Mouse (Mus musculus) spleen, adult 2 months (tissue): ENCODE measurements around the gene Znhit3. TPM values are rescaled to one million over a fixed set of nuclear protein-coding genes. Genes with fewer than 3 reads are reported as not detected.

ENCODE experiments used
- DNase-seq, 2 experiments: peaks; one replicate each; pipeline versions ENCODE4 v3.0.0 to v3.0.0-alpha.2; 2012 to 2021; ENCODE audit warnings: low spot score in 2 of 2, low read depth in 1 of 2
- H3K27ac ChIP-seq: fragments of 200-500 bp; 2 replicates; pipeline ENCODE4 v1.5.1; 2012; ENCODE audit warnings: low read length, inconsistent platforms; ENCODE audit not compliant: insufficient read depth
- H3K27me3 ChIP-seq: fragments of 200-500 bp; 2 replicates; pipeline ENCODE4 v1.6.1; 2012; ENCODE audit warnings: mild to moderate bottlenecking, moderate library complexity, low read length, inconsistent platforms; ENCODE audit not compliant: control insufficient read depth, insufficient read depth
- H3K36me3 ChIP-seq: fragments of 200-500 bp; 2 replicates; pipeline ENCODE4 v1.6.1; 2012; ENCODE audit warnings: mild to moderate bottlenecking, low read length, inconsistent platforms; ENCODE audit not compliant: control insufficient read depth, insufficient read depth
- H3K4me1 ChIP-seq: fragments of 200-500 bp; 2 replicates; pipeline ENCODE4 v1.6.1; 2011; ENCODE audit warnings: inconsistent platforms; ENCODE audit not compliant: control insufficient read depth, insufficient read depth, insufficient read length
- H3K4me3 ChIP-seq: fragments of 200-500 bp; 2 replicates; pipeline ENCODE4 v1.5.1; 2011; ENCODE audit warnings: mild to moderate bottlenecking, inconsistent platforms; ENCODE audit not compliant: insufficient read depth, insufficient read length; ENCODE audit errors: extremely low read depth
- CTCF ChIP-seq: fragments of 200-500 bp; IDR thresholded peaks from 2 replicates; pipeline ENCODE4 v1.5.1; 2011; ENCODE audit warnings: mild to moderate bottlenecking, inconsistent platforms; ENCODE audit not compliant: insufficient read depth, insufficient read length, insufficient replicate concordance; ENCODE audit errors: extremely low read depth
- POLR2A ChIP-seq: fragments of 200-500 bp; IDR thresholded peaks from 2 replicates; pipeline ENCODE4 v1.6.1; 2011; ENCODE audit warnings: low read depth, low read length, inconsistent platforms
- WGBS: fragments of 180-500 bp; shearing (Covaris S2); methylation state at CpG from one replicate; pipeline ENCODE4 v1.1.7; 2018; 5-methylcytosine and 5-hydroxymethylcytosine counted together
- polyA plus RNA-seq: library from polyadenylated mRNA; depleted of rRNA; stranded (reverse); fragments of >200 nt; gene quantifications from 2 replicates; pipeline ENCODE4 v1.2.3, GENCODE M21; 2012

Znhit3 gene
- polyA plus RNA-seq, 1 experiment = 5.4 TPM

- TF ChIP-seq POLR2A (no peak), CTCF (no peak)
- 48% methylated on average over 5 of the region's 5 CpGs for WGBS
- H3K27me3 ChIP-seq = peaks cover 10% of the 10 kb centered on the region
- H3K4me1 ChIP-seq = no peaks in the 10 kb centered on the region
- H3K4me3 ChIP-seq = no peak overlapping the region
- DNase-seq = no peak
- no peak overlapping the region for H3K27ac ChIP-seq
- no peaks in the 10 kb centered on the region for H3K36me3 ChIP-seq
These were observed 43.0 kb upstream of the Znhit3 start for GRCm38 (mm10) chr11:84959181-84959580.

GRCm38 (mm10) chr11:84958271-84958630 lies 42.1 kb upstream of the Znhit3 start:
- Histone ChIP-seq H3K27me3 (peaks cover 10% of the 10 kb centered on the region), H3K4me3 (no peak overlapping the region), H3K27ac (no peak overlapping the region), H3K4me1 (no peaks in the 10 kb centered on the region), H3K36me3 (no peaks in the 10 kb centered on the region)
- no peak for TF ChIP-seq POLR2A
- 13% methylated on average over 11 of the region's 11 CpGs for WGBS
- DNase-seq = no peak

DNA sequence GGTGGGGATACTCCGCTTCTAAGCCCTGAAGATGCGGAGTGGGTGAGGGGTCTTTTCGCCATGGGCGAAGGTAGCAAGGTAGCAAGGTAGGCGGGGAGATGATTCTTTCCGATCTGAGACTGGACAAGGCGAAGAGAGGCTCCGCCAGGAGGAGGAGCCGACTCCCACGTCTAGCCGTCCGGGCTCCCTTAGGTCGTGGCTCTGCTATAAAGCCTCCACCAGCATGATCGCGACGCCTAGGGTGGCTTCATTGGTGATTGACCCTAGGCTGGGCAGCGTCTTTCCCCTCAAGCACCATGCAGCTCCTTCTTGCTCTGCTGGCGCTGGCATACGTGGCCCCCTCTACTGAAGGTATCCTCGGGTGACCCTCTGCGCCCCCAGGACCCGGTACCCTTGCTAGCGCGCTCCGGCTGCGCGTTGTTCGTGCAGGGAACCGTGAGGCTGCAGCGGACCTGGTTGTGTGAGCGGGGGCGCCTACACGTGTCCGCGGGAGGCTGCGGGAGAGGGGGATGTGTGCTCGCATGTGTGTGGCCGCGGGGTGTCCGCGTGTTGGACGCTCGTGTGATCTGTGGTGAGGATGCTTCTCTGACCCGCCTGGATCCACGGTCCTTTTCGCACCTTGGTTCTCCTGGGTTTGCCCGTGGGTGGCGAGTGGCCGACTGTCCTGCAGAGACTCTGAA lies 41.6 kb upstream of the Znhit3 start, which contains the start of gene Car4:
Car4 (plus strand) TSS at position 196 of the 680 bp plus-strand sequence.
- Histone ChIP-seq H3K27me3 (peaks cover 10% of the 10 kb centered on the region), H3K27ac (no peak within 1 kb of the TSS), H3K4me1 (no peaks in the 10 kb centered on the region), H3K4me3 (no peak within 1 kb of the TSS), H3K36me3 (no peaks in the 10 kb centered on the region)
- WGBS = 5% methylated on average over 49 of the region's 49 CpGs
- DNase-seq = no peak
- TF ChIP-seq POLR2A = no peak
- TF ChIP-seq CTCF = no peak

GRCm38 (mm10) chr11:84957171-84957570 lies 41.0 kb upstream of the Znhit3 start:
- no peak overlapping the region for H3K4me3 ChIP-seq

DNA sequence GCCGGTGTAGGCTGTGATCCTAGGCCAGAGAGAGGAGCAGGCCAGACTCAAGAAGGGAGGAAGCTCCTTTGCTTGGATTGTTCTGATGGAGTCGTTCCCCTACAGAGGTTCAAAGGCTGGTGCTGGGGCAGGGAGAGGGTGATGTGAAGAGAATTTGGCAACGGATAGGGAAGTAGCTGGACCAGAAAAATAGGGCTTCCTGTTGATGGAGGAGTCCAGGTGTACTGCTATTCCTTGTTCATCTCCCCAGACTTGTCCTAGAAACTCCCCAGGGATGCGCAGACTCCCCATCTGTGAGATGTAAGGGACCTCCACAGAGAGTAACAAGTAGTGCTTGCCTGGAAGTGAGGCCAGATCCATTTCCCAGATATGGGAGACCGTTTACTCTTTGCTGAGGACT lies 40.2 kb upstream of the Znhit3 start:
- peaks cover 10% of the 10 kb centered on the region for H3K27me3 ChIP-seq
- WGBS = 24% methylated on average over 5 of the region's 5 CpGs
- no peak overlapping the region for H3K27ac ChIP-seq
- no peak overlapping the region for H3K4me3 ChIP-seq
- no peaks in the 10 kb centered on the region for H3K4me1 ChIP-seq
- no peak for TF ChIP-seq POLR2A
- no peak for TF ChIP-seq CTCF
- no peak for DNase-seq
- no peaks in the 10 kb centered on the region for H3K36me3 ChIP-seq

More at GRCm38 (mm10) chr11:84957171-84957570, 41.0 kb upstream of the Znhit3 start:
- Histone ChIP-seq H3K36me3 (no peaks in the 10 kb centered on the region), H3K27me3 (peaks cover 10% of the 10 kb centered on the region), H3K4me1 (no peaks in the 10 kb centered on the region), H3K27ac (no peak overlapping the region)
- WGBS = 9% methylated on average over 15 of the region's 15 CpGs
- no peak for DNase-seq
- TF ChIP-seq POLR2A = no peak
- no peak for TF ChIP-seq CTCF

DNA sequence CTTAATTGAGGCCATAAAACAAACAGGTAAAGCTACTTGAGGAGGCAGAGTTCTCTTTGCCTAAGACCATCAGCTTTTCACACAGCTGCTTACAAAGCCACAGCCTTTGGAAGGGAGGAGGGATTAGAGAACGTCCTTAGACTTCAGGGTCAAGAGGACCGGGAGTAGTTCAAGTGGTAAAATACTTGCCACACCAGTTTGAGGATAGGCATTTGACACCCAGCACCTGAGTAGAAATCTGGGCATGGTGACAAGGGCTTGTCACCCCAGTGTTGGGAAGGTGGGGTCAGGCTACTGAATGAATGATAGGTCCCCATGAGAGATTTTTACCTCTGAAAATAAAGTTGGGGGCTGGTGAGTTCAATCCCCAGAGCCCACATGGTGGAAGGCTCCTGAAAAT lies 36.4 kb upstream of the Znhit3 start:
- Histone ChIP-seq H3K27me3 (peaks cover 4% of the 10 kb centered on the region; the same call in 1 of the 2 replicates), H3K36me3 (no peaks in the 10 kb centered on the region), H3K4me1 (no peaks in the 10 kb centered on the region), H3K4me3 (no peak overlapping the region), H3K27ac (no peak overlapping the region)
- WGBS = 56% methylated on average over 2 of the region's 2 CpGs
- TF ChIP-seq CTCF (no peak), POLR2A (no peak)
- DNase-seq = no peak

GRCm38 (mm10) chr11:84948526-84948925 lies 32.4 kb upstream of the Znhit3 start:
- TF ChIP-seq POLR2A (no peak), CTCF (no peak)
- DNase-seq = no peak
- no peaks in the 10 kb centered on the region for H3K4me1 ChIP-seq
- no peaks in the 10 kb centered on the region for H3K36me3 ChIP-seq
- no peak overlapping the region for H3K27ac ChIP-seq
- no peak overlapping the region for H3K4me3 ChIP-seq
- H3K27me3 ChIP-seq = peaks cover 9% of the 10 kb centered on the region; the same call in 1 of the 2 replicates
- WGBS = 52% methylated on average over 3 of the region's 3 CpGs
